Mouse (Mus musculus) bone marrow, adult 2 months (tissue): ENCODE measurements around the gene Nit2. TPM values are rescaled to one million over a fixed set of nuclear protein-coding genes. Genes with fewer than 3 reads are reported as not detected.

Source experiments
- H3K27ac ChIP-seq: fragments of 200-500 bp; 2 replicates; pipeline ENCODE4 v1.5.1; 2012; ENCODE audit warnings: low read depth, mild to moderate bottlenecking, control low read depth, inconsistent platforms, low read length; ENCODE audit not compliant: control insufficient read depth, poor library complexity, insufficient read depth
- H3K4me1 ChIP-seq: fragments of 200-500 bp; 2 replicates; pipeline ENCODE4 v1.6.1; 2011; ENCODE audit warnings: low read length; ENCODE audit not compliant: control insufficient read depth, insufficient read depth
- H3K4me3 ChIP-seq: fragments of 200-500 bp; replicated peaks from 2 replicates; pipeline ENCODE3; 2011; ENCODE audit warnings: mild to moderate bottlenecking, low read depth, low read length, control low read depth; ENCODE audit not compliant: control insufficient read depth
- CTCF ChIP-seq: fragments of 200-500 bp; IDR thresholded peaks from 2 replicates; pipeline ENCODE4 v1.5.1; 2011; ENCODE audit warnings: low read length, control low read depth; ENCODE audit not compliant: control insufficient read depth, insufficient read depth
- POLR2A ChIP-seq: fragments of 200-500 bp; IDR thresholded peaks from 2 replicates; pipeline ENCODE4 v1.6.1; 2011; ENCODE audit warnings: low read depth, mild to moderate bottlenecking, control low read depth, low read length, borderline replicate concordance; ENCODE audit not compliant: control insufficient read depth
- WGBS: fragments of 180-500 bp; shearing (Covaris S2); methylation state at CpG from one replicate; pipeline ENCODE4 v1.1.7; 2018; 5-methylcytosine and 5-hydroxymethylcytosine counted together
- polyA plus RNA-seq: library from polyadenylated mRNA; stranded (reverse); fragments of >200 nt; gene quantifications from 2 replicates; pipeline ENCODE4 v1.2.4, GENCODE M21; 2011; ENCODE audit warnings: low replicate concordance; ENCODE audit not compliant: missing spikeins, insufficient read depth, insufficient read length

Nit2 gene
- polyA plus RNA-seq, 1 experiment = 35.4 TPM

GRCm38 (mm10) chr16:57168236-57168635 lies 1.1 kb upstream of the Nit2 start:
- no peak for TF ChIP-seq CTCF
- no peak for TF ChIP-seq POLR2A
- H3K27ac ChIP-seq = no peak overlapping the region
- H3K4me3 ChIP-seq = no peak overlapping the region
- no peaks in the 10 kb centered on the region; the same call in 1 of the 2 replicates for H3K4me1 ChIP-seq
- WGBS = 87% methylated on average over 4 of the region's 4 CpGs

GRCm38 (mm10) chr16:57167514-57167912 lies 372 bp upstream of the Nit2 start:
- Histone ChIP-seq H3K4me1 (no peaks in the 10 kb centered on the region; the same call in 1 of the 2 replicates), H3K27ac (no peak overlapping the region), H3K4me3 (peak overlapping the region; percentile 98)
- no peak for TF ChIP-seq CTCF
- no peak for TF ChIP-seq POLR2A
- 11% methylated on average over 5 of the region's 5 CpGs for WGBS

GRCm38 (mm10) chr16:57166086-57166485 lies 1.1 kb downstream of the Nit2 start:
- 74% methylated on average over 6 of the region's 6 CpGs for WGBS
- H3K4me3 ChIP-seq = no peak overlapping the region
- no peak overlapping the region for H3K27ac ChIP-seq
- no peaks in the 10 kb centered on the region; the same call in 1 of the 2 replicates for H3K4me1 ChIP-seq
- no peak for TF ChIP-seq POLR2A
- no peak for TF ChIP-seq CTCF

GRCm38 (mm10) chr16:57165157-57165556 lies 2.0 kb downstream of the Nit2 start:
- 94% methylated on average over 5 of the region's 5 CpGs for WGBS
- no peaks in the 10 kb centered on the region; the same call in 1 of the 2 replicates for H3K4me1 ChIP-seq
- TF ChIP-seq POLR2A = no peak
- H3K4me3 ChIP-seq = no peak overlapping the region
- no peak overlapping the region for H3K27ac ChIP-seq

- TF ChIP-seq POLR2A (no peak), CTCF (no peak)
- Histone ChIP-seq H3K4me1 (no peaks in the 10 kb centered on the region; the same call in 1 of the 2 replicates), H3K4me3 (no peak overlapping the region), H3K27ac (no peak overlapping the region)
- WGBS = 67% methylated on average over 1 of the region's 1 CpGs
Measured at GRCm38 (mm10) chr16:57163694-57164093, 3.4 kb downstream of the Nit2 start.

GRCm38 (mm10) chr16:57162841-57163240 lies 4.3 kb downstream of the Nit2 start:
- TF ChIP-seq CTCF (no peak), POLR2A (no peak)
- Histone ChIP-seq H3K4me1 (no peaks in the 10 kb centered on the region; the same call in 1 of the 2 replicates), H3K4me3 (no peak overlapping the region), H3K27ac (no peak overlapping the region)
- 81% methylated on average over 5 of the region's 5 CpGs for whole genome bisulfite sequencing

GRCm38 (mm10) chr16:57159835-57160234 lies 7.3 kb downstream of the Nit2 start:
- Histone ChIP-seq H3K27ac (no peak overlapping the region), H3K4me3 (no peak overlapping the region), H3K4me1 (no peaks in the 10 kb centered on the region)
- 73% methylated on average over 7 of the region's 7 CpGs for WGBS
- TF ChIP-seq CTCF (no peak), POLR2A (no peak)

- no peak for TF ChIP-seq POLR2A
- no peak for TF ChIP-seq CTCF
- H3K27ac ChIP-seq = no peak overlapping the region
- H3K4me1 ChIP-seq = no peaks in the 10 kb centered on the region
- WGBS = 70% methylated on average over 4 of the region's 4 CpGs
- no peak overlapping the region for H3K4me3 ChIP-seq
Measured at GRCm38 (mm10) chr16:57157728-57158127, 9.4 kb downstream of the Nit2 start.

- Histone ChIP-seq H3K4me1 (no peaks in the 10 kb centered on the region), H3K27ac (no peak overlapping the region), H3K4me3 (no peak overlapping the region)
- 85% methylated on average over 4 of the region's 4 CpGs for WGBS
- TF ChIP-seq POLR2A (no peak), CTCF (no peak)
Measured at GRCm38 (mm10) chr16:57157076-57157475, 10.1 kb downstream of the Nit2 start.
